Mouse (Mus musculus) spleen, adult 2 months (tissue): ENCODE measurements around the gene Aqr.

ENCODE experiments used
- CTCF ChIP-seq: fragments of 200-500 bp; IDR thresholded peaks from 2 replicates; pipeline ENCODE4 v1.5.1; 2011; ENCODE audit warnings: mild to moderate bottlenecking, inconsistent platforms; ENCODE audit not compliant: insufficient read depth, insufficient read length, insufficient replicate concordance; ENCODE audit errors: extremely low read depth
- POLR2A ChIP-seq: fragments of 200-500 bp; IDR thresholded peaks from 2 replicates; pipeline ENCODE4 v1.6.1; 2011; ENCODE audit warnings: low read depth, low read length, inconsistent platforms

- TF ChIP-seq CTCF, result no peak
- no peak for TF ChIP-seq POLR2A
Measured at GRCm38 (mm10) chr2:114119451-114119850, 67.4 kb downstream of the Aqr start.
